In the genomic region with DNA sequence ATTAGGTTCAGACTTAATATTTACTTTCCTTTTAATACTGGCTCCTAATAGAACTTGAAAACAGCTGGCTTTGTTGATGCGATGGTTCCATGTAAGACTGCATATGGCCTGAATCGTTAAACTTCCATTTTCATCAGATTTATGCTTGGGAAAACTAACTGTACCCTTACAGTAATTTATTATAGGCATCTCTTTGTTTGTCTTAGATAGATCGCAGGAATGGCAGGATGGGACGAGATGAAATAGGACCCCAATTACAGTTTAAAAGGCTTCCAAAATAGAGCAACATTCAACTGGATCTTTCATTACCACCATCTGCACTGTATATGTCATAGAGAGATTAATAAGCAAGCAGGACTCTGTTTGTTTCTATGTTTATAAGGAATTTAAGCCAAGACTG, we compare ENCODE assay signal across 26 mouse cellular contexts.
A peak's percentile ranks its signal among the peaks of the same experiment; 100 is the strongest.
DNase-seq lines count a peak whose midpoint lies in the region; ATAC-seq and TF ChIP-seq lines count a peak whose summit lies in the region.
"Had no signal": no experiment of that assay in that cellular context is flagged by ENCODE, and none has a peak within 500 bp of the region (broad histone marks: within the 10 kb centered on the region; RNA-seq: fewer than 3 reads in every experiment).

No protein-coding gene starts in this region.

- peak; percentile 68; the same call in 1 of the 2 replicates for ATAC-seq in kidney, embryonic 14.5 days (ENCODE audit: low FRiP score, low TSS enrichment)
- no peak for ATAC-seq in kidney, postnatal 0 days (replicated peaks; ENCODE audit: low FRiP score, low read depth)
- peak; percentile 62 for ATAC-seq in intestine, embryonic 16.5 days
- ATAC-seq in stomach, embryonic 16.5 days (ENCODE audit: insufficient read depth, low FRiP score): peak; percentile 76
- ATAC-seq in megakaryocyte progenitor cell, adult 5-6 weeks (replicated peaks; ENCODE audit: poor library complexity): no peak
- ATAC-seq: forebrain, embryonic 13.5 days; forebrain, embryonic 16.5 days; Patski had no signal

- 41% methylated on average over 4 of the region's 4 CpGs for WGBS in kidney, embryonic 14.5 days
- 50% methylated on average over 4 of the region's 4 CpGs for WGBS in kidney, adult 2 months
- WGBS in kidney, postnatal 0 days: 38% methylated on average over 4 of the region's 4 CpGs
- 51% methylated on average over 4 of the region's 4 CpGs for WGBS in intestine, embryonic 16.5 days
- WGBS in stomach, embryonic 16.5 days: 48% methylated on average over 4 of the region's 4 CpGs

- no peak overlapping the region for H3K4me2 ChIP-seq in kidney, embryonic 14.5 days (replicated peaks; ENCODE audit: low read depth, low read length)
- no peak overlapping the region for H3K4me2 ChIP-seq in kidney, postnatal 0 days (ENCODE audit: low read length)
- no peak overlapping the region for H3K4me2 ChIP-seq in intestine, embryonic 16.5 days (ENCODE audit: low read depth, low read length)
- no peak overlapping the region for H3K4me2 ChIP-seq in stomach, embryonic 16.5 days (ENCODE audit: low read depth, low read length)
- H3K4me2 ChIP-seq: forebrain, embryonic 13.5 days; heart, embryonic 13.5 days had no signal

- H3K9ac ChIP-seq in kidney, embryonic 14.5 days (ENCODE audit: low read depth, low read length): no peak overlapping the region
- no peak overlapping the region for H3K9ac ChIP-seq in kidney, postnatal 0 days (ENCODE audit: low read depth, low read length)
- no peak overlapping the region for H3K9ac ChIP-seq in intestine, embryonic 16.5 days (ENCODE audit: low read depth, low read length)
- H3K9ac ChIP-seq in stomach, embryonic 16.5 days (ENCODE audit: low read length): no peak overlapping the region
- H3K9ac ChIP-seq: forebrain, embryonic 13.5 days; heart, embryonic 13.5 days had no signal

- H3K4me1 ChIP-seq in kidney, embryonic 14.5 days (ENCODE audit: control insufficient read depth, insufficient read depth, low read length): peaks cover 3% of the 10 kb centered on the region; the same call in 1 of the 2 replicates
- no peaks in the 10 kb centered on the region for H3K4me1 ChIP-seq in kidney, adult 2 months (ENCODE audit: control insufficient read depth, insufficient read depth, low read length)
- H3K4me1 ChIP-seq in kidney, postnatal 0 days (replicated peaks; ENCODE audit: insufficient read depth, low read length): no peaks in the 10 kb centered on the region
- no peaks in the 10 kb centered on the region for H3K4me1 ChIP-seq in intestine, embryonic 16.5 days (ENCODE audit: control insufficient read depth, insufficient read depth, low read length)
- no peaks in the 10 kb centered on the region; the same call in 1 of the 2 replicates for H3K4me1 ChIP-seq in stomach, embryonic 16.5 days (ENCODE audit: control insufficient read depth, insufficient read depth, low read length)

- no peak for TF ChIP-seq POLR2A in kidney, adult 2 months (IDR thresholded peaks at IDR 0.05; ENCODE audit: low read depth, low read length)

- H3K27ac ChIP-seq in kidney, embryonic 14.5 days (ENCODE audit: low read depth, low read length): no peak overlapping the region
- H3K27ac ChIP-seq in kidney, adult 2 months (ENCODE audit: insufficient read depth, low read depth, low read length): no peak overlapping the region
- no peak overlapping the region for H3K27ac ChIP-seq in kidney, postnatal 0 days
- no peak overlapping the region for H3K27ac ChIP-seq in intestine, embryonic 16.5 days (ENCODE audit: low read length)
- no peak overlapping the region for H3K27ac ChIP-seq in stomach, embryonic 16.5 days (ENCODE audit: low read length)
- H3K27ac ChIP-seq: forebrain, embryonic 10.5 days; forebrain, embryonic 13.5 days; heart, embryonic 10.5 days had no signal

- H3K4me3 ChIP-seq in kidney, embryonic 14.5 days (ENCODE audit: low read length): no peak overlapping the region
- no peak overlapping the region for H3K4me3 ChIP-seq in kidney, adult 2 months (ENCODE audit: insufficient read depth, low read depth, low read length)
- H3K4me3 ChIP-seq in kidney, postnatal 0 days (replicated peaks; ENCODE audit: low read depth, low read length): no peak overlapping the region
- no peak overlapping the region for H3K4me3 ChIP-seq in intestine, embryonic 16.5 days (ENCODE audit: low read length)
- no peak overlapping the region for H3K4me3 ChIP-seq in stomach, embryonic 16.5 days (replicated peaks; ENCODE audit: low read length)
- H3K4me3 ChIP-seq: forebrain, embryonic 10.5 days; forebrain, embryonic 13.5 days; heart, adult 2 months; heart, embryonic 10.5 days; heart, embryonic 13.5 days had no signal

- H3K36me3 ChIP-seq in kidney, embryonic 14.5 days (ENCODE audit: control insufficient read depth, insufficient read depth, low read length): no peaks in the 10 kb centered on the region
- H3K36me3 ChIP-seq in kidney, adult 2 months (ENCODE audit: control insufficient read depth, insufficient read depth, low read length): no peaks in the 10 kb centered on the region
- H3K36me3 ChIP-seq in kidney, postnatal 0 days (ENCODE audit: insufficient read depth, low read length): no peaks in the 10 kb centered on the region
- no peaks in the 10 kb centered on the region for H3K36me3 ChIP-seq in intestine, embryonic 16.5 days (ENCODE audit: control insufficient read depth, insufficient read depth, low read length)
- no peaks in the 10 kb centered on the region for H3K36me3 ChIP-seq in stomach, embryonic 16.5 days (ENCODE audit: control insufficient read depth, insufficient read depth, low read length)
- H3K36me3 ChIP-seq: forebrain, embryonic 10.5 days; G1E; heart, embryonic 10.5 days; heart, embryonic 13.5 days had no signal

- H3K9me3 ChIP-seq in kidney, embryonic 14.5 days (ENCODE audit: control insufficient read depth, low read length): no peaks in the 10 kb centered on the region
- H3K9me3 ChIP-seq in kidney, postnatal 0 days (replicated peaks; ENCODE audit: low read length): no peaks in the 10 kb centered on the region
- no peaks in the 10 kb centered on the region for H3K9me3 ChIP-seq in intestine, embryonic 16.5 days (ENCODE audit: control insufficient read depth, low read length)
- no peaks in the 10 kb centered on the region for H3K9me3 ChIP-seq in stomach, embryonic 16.5 days (replicated peaks; ENCODE audit: control insufficient read depth, low read length)
- H3K9me3 ChIP-seq: forebrain, embryonic 10.5 days; forebrain, embryonic 13.5 days; heart, embryonic 10.5 days; heart, embryonic 13.5 days had no signal

- no peak for TF ChIP-seq CTCF in kidney, adult 2 months (conservative IDR thresholded peaks at IDR 0.05; ENCODE audit: insufficient read depth, insufficient read length, low read depth, low read length)
- TF ChIP-seq CTCF in kidney, postnatal 0 days (IDR thresholded peaks at IDR 0.05; ENCODE audit: low read depth): no peak

- H3K27me3 ChIP-seq in kidney, embryonic 14.5 days (ENCODE audit: control insufficient read depth, insufficient read depth, low read length): no peaks in the 10 kb centered on the region
- H3K27me3 ChIP-seq in kidney, adult 2 months (replicated peaks; ENCODE audit: control insufficient read depth, insufficient read depth, low read length): no peaks in the 10 kb centered on the region
- no peaks in the 10 kb centered on the region for H3K27me3 ChIP-seq in kidney, postnatal 0 days (ENCODE audit: insufficient read depth, low read length)
- no peaks in the 10 kb centered on the region for H3K27me3 ChIP-seq in intestine, embryonic 16.5 days (replicated peaks; ENCODE audit: control insufficient read depth, insufficient read depth, low read length)
- H3K27me3 ChIP-seq in stomach, embryonic 16.5 days (ENCODE audit: control insufficient read depth, insufficient read depth, low read length): no peaks in the 10 kb centered on the region
- H3K27me3 ChIP-seq: CH12.LX; forebrain, embryonic 13.5 days; heart, embryonic 13.5 days had no signal

- DNase-seq in kidney, adult 2 months: no peak
- peak; percentile 88 for DNase-seq in kidney, postnatal 0 days (ENCODE audit: low spot score)
- no peak for DNase-seq in kidney, postnatal 25 days
- DNase-seq: adrenal gland, postnatal 10 days; adrenal gland, postnatal 36 days; B cell, adult 2 months; cerebellum, adult 18-20 months; cerebellum, adult 9-10 months; cerebellum, postnatal 14 days; gastrocnemius, postnatal 10 days; gastrocnemius, postnatal 36 days; heart, adult 2 months; heart, postnatal 14 days; heart, postnatal 4 days had no signal

Comparison
In these comparisons a context has a peak if more than half of its experiments do, and no peak if none do; other contexts are left out.
1. ATAC-seq: peak in kidney, embryonic 14.5 days (single experiment), intestine, embryonic 16.5 days (single experiment) and stomach, embryonic 16.5 days (single experiment); none in kidney, postnatal 0 days (single experiment) and megakaryocyte progenitor cell, adult 5-6 weeks (single experiment).